Mouse (Mus musculus) limb, embryonic 14.5 days (tissue): ENCODE results near the gene Htra1. TPM values are rescaled to one million over a fixed set of nuclear protein-coding genes. Genes with fewer than 3 reads are reported as not detected.

ENCODE experiments used
- ATAC-seq: fragments of 200-750 bp; cut with Nextera tagmentation; 2 replicates; pipeline ENCODE4 v1.8.0; 2017; ENCODE audit warnings: low read depth, moderate number of reproducible peaks, moderate TSS enrichment; ENCODE audit not compliant: low FRiP score
- DNase-seq: peaks from one replicate; pipeline ENCODE4 v3.0.0-alpha.2; 2015; ENCODE audit warnings: low spot score
- H3K27ac ChIP-seq: fragments of 300-500 bp; sonication (generic); replicated peaks from 2 replicates; pipeline ENCODE4 v1.5.1; 2014; ENCODE audit warnings: low read depth, mild to moderate bottlenecking, low read length, moderate library complexity, mixed read lengths
- H3K27me3 ChIP-seq: fragments of 300-500 bp; sonication (generic); 2 replicates; pipeline ENCODE4 v1.6.1; 2014; ENCODE audit warnings: low read length, mixed read lengths; ENCODE audit not compliant: control insufficient read depth, insufficient read depth
- H3K36me3 ChIP-seq: fragments of 300-500 bp; sonication (generic); 2 replicates; pipeline ENCODE4 v1.6.1; 2014; ENCODE audit warnings: mild to moderate bottlenecking, low read length, moderate library complexity, mixed read lengths; ENCODE audit not compliant: control insufficient read depth, insufficient read depth
- H3K4me1 ChIP-seq: fragments of 300-500 bp; sonication (generic); 2 replicates; pipeline ENCODE4 v1.6.1; 2014; ENCODE audit warnings: antibody characterized with exemption, low read length, mixed read lengths; ENCODE audit not compliant: control insufficient read depth, insufficient read depth
- H3K4me2 ChIP-seq: fragments of 300-500 bp; sonication (generic); replicated peaks from 2 replicates; pipeline ENCODE4 v1.6.1; 2014; ENCODE audit warnings: low read depth, mild to moderate bottlenecking, low read length, moderate library complexity; ENCODE audit not compliant: severe bottlenecking
- H3K4me3 ChIP-seq: fragments of 300-500 bp; sonication (generic); replicated peaks from 2 replicates; pipeline ENCODE4 v1.5.1; 2014; ENCODE audit warnings: low read length
- H3K9ac ChIP-seq: fragments of 300-500 bp; sonication (generic); 2 replicates; pipeline ENCODE4 v1.6.1; 2014; ENCODE audit warnings: mild to moderate bottlenecking, low read depth, low read length, moderate library complexity; ENCODE audit not compliant: severe bottlenecking
- H3K9me3 ChIP-seq: fragments of 300-500 bp; sonication (generic); 2 replicates; pipeline ENCODE4 v1.6.1; 2016; ENCODE audit warnings: low read length; ENCODE audit not compliant: control insufficient read depth
- POLR2A ChIP-seq: fragments of 200-500 bp; IDR thresholded peaks from 2 replicates; pipeline ENCODE4 v1.8.0; 2012; ENCODE audit warnings: inconsistent platforms, mild to moderate bottlenecking, moderate library complexity, borderline replicate concordance; ENCODE audit not compliant: insufficient read depth, insufficient read length; ENCODE audit errors: extremely low read depth
- WGBS: fragments of 180-500 bp; shearing (Covaris S2); extraction: QIAGEN DNeasy Blood & Tissue Kit; methylation state at CpG from one replicate; pipeline ENCODE4 v1.1.7; 2014; 5-methylcytosine and 5-hydroxymethylcytosine counted together
- polyA plus RNA-seq, 2 experiments: library from polyadenylated mRNA; depleted of rRNA in 1 of 2; stranded (reverse) in 1 of 2; unstranded in 1 of 2; fragments of >200 nt; fragmentation: Nextera tagmentation in 1 of 2; extraction: Ambion mirVana in 1 of 2; gene quantifications; 2 replicates each; pipeline versions ENCODE4 v1.2.1 to v1.2.3; 2012 to 2014

The Htra1 gene
- polyA plus RNA-seq (2012; rRNA removed) (102 and 124 TPM in 2 replicates), polyA plus RNA-seq (2014; fragmentation: Nextera tagmentation; extraction: Ambion mirVana) (224 and 233 TPM in 2 replicates)

- ATAC-seq = peak; percentile 69
- Histone ChIP-seq H3K9me3 (no peaks in the 10 kb centered on the region), H3K27ac (no peak within 1 kb of the TSS), H3K36me3 (no peaks in the 10 kb centered on the region), H3K4me1 (peaks cover 7% of the 10 kb centered on the region; the same call in 1 of the 2 replicates), H3K4me3 (peak within 1 kb of the TSS; percentile 62), H3K9ac (peak within 1 kb of the TSS; percentile 57), H3K27me3 (peaks cover 55% of the 10 kb centered on the region), H3K4me2 (peak within 1 kb of the TSS; percentile 91)
- peak; percentile 52 for DNase-seq
- TF ChIP-seq POLR2A = no peak
- WGBS = 1% methylated on average over 43 of the region's 70 CpGs
Measured at GRCm38 (mm10) chr7:130935793-130936471, at the start of gene Htra1. Htra1 (plus strand) TSS chr7:130936111.

- WGBS = 80% methylated on average over 3 of the region's 3 CpGs
- Histone ChIP-seq H3K4me3 (no peak overlapping the region), H3K4me2 (no peak overlapping the region), H3K4me1 (no peaks in the 10 kb centered on the region), H3K9me3 (no peaks in the 10 kb centered on the region), H3K27me3 (no peaks in the 10 kb centered on the region), H3K27ac (no peak overlapping the region), H3K36me3 (peaks cover 29% of the 10 kb centered on the region), H3K9ac (no peak overlapping the region)
- no peak for TF ChIP-seq POLR2A
- DNase-seq (no peak), ATAC-seq (no peak)
Measured at GRCm38 (mm10) chr7:130886246-130886645, 49.7 kb upstream of the Htra1 start.

DNA sequence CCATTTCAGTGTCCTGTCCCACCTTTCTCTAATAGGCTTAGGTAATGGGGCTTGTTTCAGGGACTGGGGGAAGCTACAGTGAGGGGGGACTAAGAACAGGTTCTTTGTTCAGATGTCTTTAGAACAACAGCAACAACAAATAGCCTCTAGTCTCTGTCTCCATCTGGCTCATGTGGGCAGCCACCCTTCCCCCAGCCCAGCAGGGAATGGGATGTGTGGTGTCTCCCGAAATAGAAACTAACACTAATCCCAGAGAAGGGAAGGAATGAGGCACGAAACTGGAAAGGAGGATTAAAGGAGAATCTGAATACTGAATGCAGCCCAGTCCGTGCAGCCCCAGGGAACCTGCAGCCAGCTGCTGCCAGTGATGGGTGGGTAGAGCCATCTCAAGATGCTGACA lies 48.0 kb upstream of the Htra1 start:
- Histone ChIP-seq H3K9ac (no peak overlapping the region), H3K27me3 (no peaks in the 10 kb centered on the region), H3K4me1 (no peaks in the 10 kb centered on the region), H3K9me3 (no peaks in the 10 kb centered on the region), H3K27ac (no peak overlapping the region), H3K4me3 (no peak overlapping the region), H3K4me2 (no peak overlapping the region), H3K36me3 (peaks cover 27% of the 10 kb centered on the region)
- TF ChIP-seq POLR2A = no peak
- ATAC-seq = no peak
- 54% methylated on average over 3 of the region's 3 CpGs for WGBS
- DNase-seq = no peak

GRCm38 (mm10) chr7:130890871-130891270 lies 45.0 kb upstream of the Htra1 start:
- DNase-seq = no peak

GRCm38 (mm10) chr7:130892973-130893372 lies 42.9 kb upstream of the Htra1 start:
- no peak overlapping the region for H3K9ac ChIP-seq
- no peaks in the 10 kb centered on the region for H3K9me3 ChIP-seq
- H3K4me3 ChIP-seq = no peak overlapping the region
- no peaks in the 10 kb centered on the region for H3K4me1 ChIP-seq
- DNase-seq = no peak
- WGBS = 43% methylated on average over 6 of the region's 6 CpGs
- H3K4me2 ChIP-seq = no peak overlapping the region
- TF ChIP-seq POLR2A = no peak
- no peak for ATAC-seq
- H3K27me3 ChIP-seq = no peaks in the 10 kb centered on the region
- H3K36me3 ChIP-seq = peaks cover 23% of the 10 kb centered on the region
- no peak overlapping the region for H3K27ac ChIP-seq

More at GRCm38 (mm10) chr7:130890871-130891270, 45.0 kb upstream of the Htra1 start:
- Histone ChIP-seq H3K27ac (no peak overlapping the region), H3K9me3 (no peaks in the 10 kb centered on the region), H3K9ac (no peak overlapping the region), H3K36me3 (peaks cover 29% of the 10 kb centered on the region), H3K4me1 (no peaks in the 10 kb centered on the region), H3K27me3 (no peaks in the 10 kb centered on the region), H3K4me2 (no peak overlapping the region), H3K4me3 (no peak overlapping the region)
- no peak for TF ChIP-seq POLR2A
- no peak for ATAC-seq
- WGBS = 19% methylated on average over 2 of the region's 2 CpGs
